Comparison of ENCODE assay signal across 1 mouse cellular context in the genomic region with DNA sequence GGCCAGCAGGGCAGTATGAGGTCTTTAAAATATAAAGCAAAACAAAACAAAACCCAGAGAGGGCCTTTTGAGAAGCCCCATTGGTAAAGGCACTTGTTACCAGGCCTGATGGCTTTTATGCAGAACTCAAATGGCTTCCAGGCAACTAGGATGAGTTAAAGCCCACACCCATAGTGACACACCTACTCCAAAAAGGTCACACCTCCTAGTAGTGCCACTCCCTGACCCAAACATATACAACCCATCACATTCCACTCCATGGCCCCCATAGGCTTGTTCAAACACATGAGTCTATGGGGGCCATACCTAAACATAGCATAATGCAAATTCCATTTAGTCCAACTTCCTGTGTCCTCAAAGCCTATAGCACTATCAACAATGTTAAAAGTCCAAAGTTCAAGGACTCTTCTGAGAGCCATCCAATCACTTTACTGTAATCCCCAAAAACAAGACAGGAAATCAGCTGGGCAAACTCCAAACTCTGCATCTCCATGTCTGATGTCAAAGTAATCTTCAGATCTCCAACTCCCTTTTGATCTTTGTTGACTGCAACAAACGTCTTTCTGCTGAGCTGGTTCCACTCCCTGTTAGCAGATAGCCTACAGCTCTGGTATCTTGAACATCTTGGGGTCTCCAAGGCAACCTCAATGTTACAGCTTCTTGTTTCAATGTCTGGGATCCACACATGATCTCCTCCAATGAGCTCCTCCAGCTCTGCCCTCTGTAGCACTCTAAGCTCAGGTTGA.
TF ChIP-seq lines count a peak whose summit lies in the region.

No protein-coding gene starts in this region.

TF ChIP-seq in ES-E14, 5 proteins besides CTCF, POLR2A, EP300 and RAD21 (continued from another document):
- TF ChIP-seq MAFK (IDR thresholded peaks at IDR 0.05; ENCODE audit: insufficient read depth, low read depth, low read length), result no peak
- TF ChIP-seq HCFC1 (IDR thresholded peaks at IDR 0.05; ENCODE audit: borderline replicate concordance, insufficient read depth, low read length), result no peak
TF ChIP-seq in ES-E14: peak in this region for 0.
